In genomic region chr2:69086505-69087260, GRCm38 (mm10) we compare ENCODE assay signal across 13 mouse cellular contexts. TPM values are rescaled to one million over a fixed set of nuclear protein-coding genes. Genes with fewer than 3 reads are reported as not detected.
DNase-seq lines count a peak whose midpoint lies in the region; ATAC-seq lines count a peak whose summit lies in the region.
"Had no signal": no experiment of that assay in that cellular context is flagged by ENCODE, and none has a peak within 500 bp of the region (broad histone marks: within the 10 kb centered on the region; RNA-seq: fewer than 3 reads in every experiment).

No protein-coding gene starts in this region.

- H3K4me1 ChIP-seq in embryonic facial prominence, embryonic 14.5 days (ENCODE audit: control insufficient read depth, insufficient read depth, low read length): peaks cover 26% of the 10 kb centered on the region
- peaks cover 17% of the 10 kb centered on the region for H3K4me1 ChIP-seq in hindbrain, embryonic 14.5 days (replicated peaks; ENCODE audit: control insufficient read depth, insufficient read depth, low read length)
- H3K4me1 ChIP-seq in neural tube, embryonic 13.5 days (replicated peaks): peaks cover 40% of the 10 kb centered on the region

- WGBS in embryonic facial prominence, embryonic 14.5 days: 32% methylated on average over 8 of the region's 8 CpGs
- 24% methylated on average over 8 of the region's 8 CpGs for WGBS in hindbrain, embryonic 14.5 days
- WGBS in neural tube, embryonic 13.5 days: 43% methylated on average over 8 of the region's 8 CpGs

- H3K9me3 ChIP-seq in embryonic facial prominence, embryonic 14.5 days (ENCODE audit: control insufficient read depth, low read length): no peaks in the 10 kb centered on the region
- H3K9me3 ChIP-seq in hindbrain, embryonic 14.5 days (ENCODE audit: control insufficient read depth, low read length): no peaks in the 10 kb centered on the region
- no peaks in the 10 kb centered on the region for H3K9me3 ChIP-seq in neural tube, embryonic 13.5 days

- no peak overlapping the region for H3K4me3 ChIP-seq in embryonic facial prominence, embryonic 14.5 days (ENCODE audit: low read depth, low read length)
- no peak overlapping the region for H3K4me3 ChIP-seq in hindbrain, embryonic 14.5 days (replicated peaks; ENCODE audit: low read length)
- no peak overlapping the region for H3K4me3 ChIP-seq in neural tube, embryonic 13.5 days

- intact Hi-C loops in heart, postnatal 25 days (cut with DNase I): no loop called here

- no peak overlapping the region for H3K4me2 ChIP-seq in embryonic facial prominence, embryonic 14.5 days (ENCODE audit: low read depth, low read length)
- no peak overlapping the region for H3K4me2 ChIP-seq in hindbrain, embryonic 14.5 days (replicated peaks)
- no peak overlapping the region for H3K4me2 ChIP-seq in neural tube, embryonic 13.5 days

- ATAC-seq in embryonic facial prominence, embryonic 14.5 days (ENCODE audit: low read depth): peak; percentile 41; the same call in 1 of the 2 replicates
- ATAC-seq in hindbrain, embryonic 14.5 days (ENCODE audit: low FRiP score): peak; percentile 74; the same call in 1 of the 2 replicates
- ATAC-seq in neural tube, embryonic 13.5 days (ENCODE audit: low read depth): peak; percentile 43
- no peak for ATAC-seq in CD4-positive, CD25-positive, alpha-beta regulatory T cell, adult 4 months
- ATAC-seq: Patski had no signal

- H3K27me3 ChIP-seq in embryonic facial prominence, embryonic 14.5 days (replicated peaks; ENCODE audit: control insufficient read depth, insufficient read depth, low read length): no peaks in the 10 kb centered on the region
- no peaks in the 10 kb centered on the region for H3K27me3 ChIP-seq in hindbrain, embryonic 14.5 days (ENCODE audit: control insufficient read depth, insufficient read depth, low read length)
- no peaks in the 10 kb centered on the region for H3K27me3 ChIP-seq in neural tube, embryonic 13.5 days
- H3K27me3 ChIP-seq: Patski had no signal

- peak overlapping the region; percentile 36; the same call in 1 of the 2 replicates for H3K27ac ChIP-seq in embryonic facial prominence, embryonic 14.5 days (replicated peaks; ENCODE audit: low read depth, low read length)
- H3K27ac ChIP-seq in hindbrain, embryonic 14.5 days: 0 out of 2 replicates have a peak overlapping the region, but pooled peaks have one; percentile 22
- H3K27ac ChIP-seq in neural tube, embryonic 13.5 days (replicated peaks): peak overlapping the region; percentile 39; the same call in 1 of the 2 replicates

- DNase-seq in heart, adult 11 months: peak; percentile 55
- DNase-seq in heart, postnatal 25 days (ENCODE audit: low spot score): no peak
- peak; percentile 83 for DNase-seq in embryonic facial prominence, embryonic 14.5 days (ENCODE audit: low spot score)
- peak; percentile 69 for DNase-seq in hindbrain, embryonic 14.5 days (ENCODE audit: low spot score)
- DNase-seq in gastrocnemius, adult 8-10 months (ENCODE audit: low spot score in 2 of 2): no peak
- DNase-seq in frontal cortex, postnatal 10 days (ENCODE audit: low spot score in 2 of 2): no peak
- DNase-seq: adrenal gland, postnatal 10 days; cerebellum, adult 9-11 months; kidney, adult 8-10 months; lung, postnatal 4 days had no signal

- no peak overlapping the region for H3K9ac ChIP-seq in embryonic facial prominence, embryonic 14.5 days (ENCODE audit: low read depth, low read length)
- no peak overlapping the region for H3K9ac ChIP-seq in hindbrain, embryonic 14.5 days
- no peak overlapping the region for H3K9ac ChIP-seq in neural tube, embryonic 13.5 days

- H3K36me3 ChIP-seq in embryonic facial prominence, embryonic 14.5 days (ENCODE audit: control insufficient read depth, insufficient read depth, low read length): no peaks in the 10 kb centered on the region
- H3K36me3 ChIP-seq in hindbrain, embryonic 14.5 days (replicated peaks; ENCODE audit: control insufficient read depth, insufficient read depth): no peaks in the 10 kb centered on the region
- H3K36me3 ChIP-seq in neural tube, embryonic 13.5 days: no peaks in the 10 kb centered on the region

RNA-seq across cellular contexts. Expression of gene Nostrin, which starts 48.9 kb away (rescaled TPM):
- total RNA-seq in heart, postnatal 25 days (2021): 1 to 10 TPM; 4.9 to 5.7 TPM
- polyA plus RNA-seq in embryonic facial prominence, embryonic 14.5 days (2014; fragmentation: Nextera tagmentation; extraction: Ambion mirVana): 1.6 and 1.9 TPM in 2 replicates
- 1.5 and 1.7 TPM in 2 replicates for polyA plus RNA-seq in hindbrain, embryonic 14.5 days (2014; fragmentation: Nextera tagmentation; extraction: Ambion mirVana)
- 0.89 and 1.4 TPM in 2 replicates for polyA plus RNA-seq in neural tube, embryonic 13.5 days (2015; fragmentation: Nextera tagmentation; extraction: Ambion mirVana)
- 1 to 10 TPM; 1.9 to 3.2 (median 2.4) TPM for total RNA-seq in gastrocnemius, adult 8-10 months (2022)
- under 1 TPM in 1 of 2 experiments, not detected in 1; 0.55 TPM for polyA plus RNA-seq in CD4-positive, CD25-positive, alpha-beta regulatory T cell, adult 4 months (2017; shearing (Covaris generic))

Comparison
In these comparisons a context has a peak if more than half of its experiments do, and no peak if none do; other contexts are left out.
1. DNase-seq: peak in heart, adult 11 months (single experiment), embryonic facial prominence, embryonic 14.5 days (single experiment) and hindbrain, embryonic 14.5 days (single experiment); none in heart, postnatal 25 days (single experiment), gastrocnemius, adult 8-10 months (0 of 2) and frontal cortex, postnatal 10 days (0 of 2).
2. Peak in every context shown above with its lines, with median percentiles within 50 percentile points of each other: H3K27ac ChIP-seq.